Mouse (Mus musculus): Measurements from ENCODE around the gene Prr36. TPM values are rescaled to one million over a fixed set of nuclear protein-coding genes. Genes with fewer than 3 reads are reported as not detected.

Gene Prr36
- polyA plus RNA-seq, 2 experiments, result 0.17 to 0.22 TPM

DNA sequence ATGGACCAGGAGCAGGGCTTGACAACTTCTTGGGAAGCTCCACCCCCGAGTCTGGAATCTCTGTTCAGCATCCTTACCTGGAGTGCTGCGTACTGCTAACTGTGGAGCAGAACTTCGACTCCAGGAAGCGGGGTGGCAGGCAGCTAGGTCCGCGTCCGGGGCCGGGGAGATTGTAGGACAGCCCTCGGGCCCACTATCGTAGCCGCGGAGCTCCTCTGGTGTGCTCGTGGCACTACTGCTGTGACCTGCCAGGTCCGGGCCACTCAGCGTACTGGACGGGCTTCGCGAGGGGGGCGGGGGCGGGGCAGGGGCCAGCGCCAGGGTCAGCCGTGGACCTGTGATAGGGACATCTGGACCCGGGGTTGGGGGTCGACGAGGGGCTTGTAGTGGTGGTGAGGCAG, 4.5 kb downstream of the Prr36 start:
- no peak for DNase-seq (ENCODE audit: low read depth in 3 of 3, low spot score in 3 of 3)
- Histone ChIP-seq H3K9me3 (ENCODE audit: control insufficient read depth, low read length) (no peaks in the 10 kb centered on the region), H3K27ac (no peak overlapping the region), H3K4me1 (replicated peaks; ENCODE audit: control insufficient read depth in 2 of 2, insufficient read depth in 2 of 2, low read length in 1 of 2) (peaks cover 0 to 10% of the 10 kb centered on the region in 2 experiments; a peak in 2 of 4 replicates), H3K4me3 (ENCODE audit: insufficient read depth in 1 of 2, low read depth in 2 of 2, low read length in 2 of 2) (peak overlapping the region; percentile 15 to 42; a peak in 3 of 4 replicates), H3K27me3 (ENCODE audit: control insufficient read depth, insufficient read depth, low read length) (peaks cover 44% of the 10 kb centered on the region), H3K4me2 (ENCODE audit: low read depth) (peak overlapping the region; percentile 65), H3K9ac (replicated peaks) (no peak overlapping the region), H3K36me3 (replicated peaks; ENCODE audit: control insufficient read depth, insufficient read depth, low read depth) (no peaks in the 10 kb centered on the region)
- peak; percentile 21; the same call in 1 of the 2 replicates for ATAC-seq (ENCODE audit: insufficient read depth)
- TF ChIP-seq EP300 (IDR thresholded peaks at IDR 0.05; ENCODE audit: low read depth), result no peak
- no peak for TF ChIP-seq CTCF (IDR thresholded peaks at IDR 0.05; ENCODE audit: low read depth)
- WGBS (ENCODE audit: insufficient replicate concordance), result 1% methylated on average over 25 of the region's 25 CpGs

DNA sequence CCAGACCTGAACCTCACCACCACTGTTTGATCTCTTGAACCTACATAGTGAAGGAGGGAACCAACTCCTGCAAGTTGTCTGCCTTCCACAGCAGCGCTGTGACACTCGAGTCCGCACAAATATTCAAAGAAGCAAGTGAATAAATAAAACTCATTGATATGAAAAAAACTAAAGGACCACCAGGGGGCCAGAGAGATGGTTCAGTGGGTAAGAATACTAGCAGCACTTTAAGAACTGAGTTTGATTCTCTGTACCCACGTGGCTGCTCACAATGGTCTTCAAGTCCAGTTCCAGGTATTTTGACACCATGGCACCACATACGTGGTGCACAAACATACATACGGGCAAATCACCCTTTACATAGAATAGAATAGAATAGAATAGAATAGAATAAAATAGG, 6.2 kb downstream of the Prr36 start:
- no peak for DNase-seq (ENCODE audit: low read depth in 3 of 3, low spot score in 3 of 3)
- H3K27me3 ChIP-seq (ENCODE audit: control insufficient read depth, insufficient read depth, low read length), result peaks cover 37% of the 10 kb centered on the region
- WGBS (ENCODE audit: insufficient replicate concordance), result 58% methylated on average over 6 of the region's 6 CpGs
- no peaks in the 10 kb centered on the region for H3K36me3 ChIP-seq (replicated peaks; ENCODE audit: control insufficient read depth, insufficient read depth, low read depth)
- H3K9ac ChIP-seq (replicated peaks), result no peak overlapping the region
- no peak overlapping the region for H3K4me2 ChIP-seq (ENCODE audit: low read depth)
- H3K9me3 ChIP-seq (ENCODE audit: control insufficient read depth, low read length), result no peaks in the 10 kb centered on the region
- H3K4me1 ChIP-seq (replicated peaks; ENCODE audit: control insufficient read depth in 2 of 2, insufficient read depth in 2 of 2, low read length in 1 of 2), result peaks cover 0 to 10% of the 10 kb centered on the region in 2 experiments; a peak in 3 of 4 replicates
- TF ChIP-seq CTCF (IDR thresholded peaks at IDR 0.05; ENCODE audit: low read depth) (no peak), EP300 (IDR thresholded peaks at IDR 0.05; ENCODE audit: low read depth) (no peak)
- no peak overlapping the region for H3K27ac ChIP-seq
- H3K4me3 ChIP-seq (ENCODE audit: insufficient read depth in 1 of 2, low read depth in 2 of 2, low read length in 2 of 2), result no peak overlapping the region
- no peak for ATAC-seq (ENCODE audit: insufficient read depth)

DNA sequence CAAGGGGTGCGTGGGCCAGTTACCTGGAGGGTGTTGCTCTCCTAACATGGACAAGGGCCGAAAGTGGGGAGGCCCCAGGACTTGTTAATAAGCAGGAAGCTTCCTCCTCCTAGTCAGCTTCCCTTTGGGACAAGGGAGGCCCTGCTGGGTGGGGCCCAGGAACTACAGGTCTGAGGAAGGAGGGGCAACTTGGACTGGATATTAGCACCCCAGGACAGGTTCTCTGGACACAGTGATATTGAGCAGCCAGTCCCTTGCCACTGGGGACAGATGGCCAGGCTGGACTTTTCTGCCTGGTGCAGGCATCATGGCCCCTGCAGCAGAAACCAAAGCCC, 10.3 kb downstream of the Prr36 start:
- DNase-seq (ENCODE audit: low read depth in 3 of 3, low spot score in 3 of 3), result no peak
- H3K4me1 ChIP-seq (replicated peaks; ENCODE audit: control insufficient read depth in 2 of 2, insufficient read depth in 2 of 2, low read length in 1 of 2), result no peaks in the 10 kb centered on the region; a peak in 1 of 4 replicates
- TF ChIP-seq EP300 (IDR thresholded peaks at IDR 0.05; ENCODE audit: low read depth), result no peak
- no peaks in the 10 kb centered on the region for H3K36me3 ChIP-seq (replicated peaks; ENCODE audit: control insufficient read depth, insufficient read depth, low read depth)
- peaks cover 26% of the 10 kb centered on the region for H3K27me3 ChIP-seq (ENCODE audit: control insufficient read depth, insufficient read depth, low read length)
- no peak overlapping the region for H3K4me2 ChIP-seq (ENCODE audit: low read depth)
- ATAC-seq (ENCODE audit: insufficient read depth), result no peak
- H3K27ac ChIP-seq, result no peak overlapping the region
- H3K9ac ChIP-seq (replicated peaks), result no peak overlapping the region
- 42% methylated on average over 2 of the region's 2 CpGs for WGBS (ENCODE audit: insufficient replicate concordance)
- no peak overlapping the region for H3K4me3 ChIP-seq (ENCODE audit: insufficient read depth in 1 of 2, low read depth in 2 of 2, low read length in 2 of 2)
- no peaks in the 10 kb centered on the region for H3K9me3 ChIP-seq (ENCODE audit: control insufficient read depth, low read length)

DNA sequence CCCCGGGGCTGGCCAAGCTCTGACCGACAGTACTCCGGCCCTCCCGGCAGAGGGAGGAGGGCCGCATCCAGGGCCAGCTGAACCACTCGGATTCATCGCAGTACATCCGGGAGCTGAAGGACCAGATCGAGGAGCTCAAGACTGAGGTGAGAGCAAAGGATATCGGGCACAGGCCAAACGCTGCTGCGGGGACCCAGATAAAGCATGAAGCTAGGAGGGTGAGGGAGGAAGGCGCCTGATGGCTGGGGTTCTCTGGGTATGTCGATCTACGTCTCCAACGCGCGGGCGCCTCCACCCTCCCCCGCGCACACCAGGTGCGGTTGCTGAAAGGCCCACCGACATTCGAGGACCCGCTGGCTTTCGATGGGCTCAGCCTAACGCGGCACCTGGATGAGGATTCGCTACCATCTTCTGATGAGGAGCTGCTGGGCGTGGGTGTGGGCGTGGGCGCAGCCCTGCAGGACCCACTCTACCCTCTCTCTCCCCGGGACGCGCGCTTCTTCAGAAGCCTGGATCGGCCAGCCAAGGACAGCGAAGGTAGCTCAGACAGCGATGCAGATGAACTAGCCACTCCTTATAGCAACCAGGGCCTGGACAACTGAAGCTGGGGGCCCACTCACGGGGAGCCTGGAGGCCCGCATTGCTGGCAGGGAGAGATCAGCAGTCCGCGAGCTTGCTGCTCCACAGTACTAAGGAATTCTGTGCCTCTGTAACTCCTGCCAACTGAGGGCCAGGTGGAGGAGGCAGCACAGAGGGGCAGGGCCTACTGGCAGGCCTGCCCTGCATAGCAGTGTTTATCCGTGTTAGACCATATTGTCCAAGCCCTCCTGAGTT, 10.9 kb downstream of the Prr36 start:
- Histone ChIP-seq H3K27ac (no peak overlapping the region), H3K36me3 (replicated peaks; ENCODE audit: control insufficient read depth, insufficient read depth, low read depth) (no peaks in the 10 kb centered on the region), H3K4me3 (ENCODE audit: insufficient read depth in 1 of 2, low read depth in 2 of 2, low read length in 2 of 2) (no peak overlapping the region), H3K9me3 (ENCODE audit: control insufficient read depth, low read length) (no peaks in the 10 kb centered on the region), H3K9ac (replicated peaks) (no peak overlapping the region), H3K27me3 (ENCODE audit: control insufficient read depth, insufficient read depth, low read length) (peaks cover 26% of the 10 kb centered on the region), H3K4me1 (replicated peaks; ENCODE audit: control insufficient read depth in 2 of 2, insufficient read depth in 2 of 2, low read length in 1 of 2) (no peaks in the 10 kb centered on the region; a peak in 1 of 4 replicates), H3K4me2 (ENCODE audit: low read depth) (peak overlapping the region; percentile 26)
- WGBS (ENCODE audit: insufficient replicate concordance), result 10% methylated on average over 44 of the region's 44 CpGs
- no peak for TF ChIP-seq CTCF (IDR thresholded peaks at IDR 0.05; ENCODE audit: low read depth)
- peak; percentile 26; the same call in 1 of the 2 replicates for TF ChIP-seq EP300 (IDR thresholded peaks at IDR 0.05; ENCODE audit: low read depth)
- DNase-seq (ENCODE audit: low read depth in 3 of 3, low spot score in 3 of 3) (no peak), ATAC-seq (ENCODE audit: insufficient read depth) (peak; percentile 72)

DNA sequence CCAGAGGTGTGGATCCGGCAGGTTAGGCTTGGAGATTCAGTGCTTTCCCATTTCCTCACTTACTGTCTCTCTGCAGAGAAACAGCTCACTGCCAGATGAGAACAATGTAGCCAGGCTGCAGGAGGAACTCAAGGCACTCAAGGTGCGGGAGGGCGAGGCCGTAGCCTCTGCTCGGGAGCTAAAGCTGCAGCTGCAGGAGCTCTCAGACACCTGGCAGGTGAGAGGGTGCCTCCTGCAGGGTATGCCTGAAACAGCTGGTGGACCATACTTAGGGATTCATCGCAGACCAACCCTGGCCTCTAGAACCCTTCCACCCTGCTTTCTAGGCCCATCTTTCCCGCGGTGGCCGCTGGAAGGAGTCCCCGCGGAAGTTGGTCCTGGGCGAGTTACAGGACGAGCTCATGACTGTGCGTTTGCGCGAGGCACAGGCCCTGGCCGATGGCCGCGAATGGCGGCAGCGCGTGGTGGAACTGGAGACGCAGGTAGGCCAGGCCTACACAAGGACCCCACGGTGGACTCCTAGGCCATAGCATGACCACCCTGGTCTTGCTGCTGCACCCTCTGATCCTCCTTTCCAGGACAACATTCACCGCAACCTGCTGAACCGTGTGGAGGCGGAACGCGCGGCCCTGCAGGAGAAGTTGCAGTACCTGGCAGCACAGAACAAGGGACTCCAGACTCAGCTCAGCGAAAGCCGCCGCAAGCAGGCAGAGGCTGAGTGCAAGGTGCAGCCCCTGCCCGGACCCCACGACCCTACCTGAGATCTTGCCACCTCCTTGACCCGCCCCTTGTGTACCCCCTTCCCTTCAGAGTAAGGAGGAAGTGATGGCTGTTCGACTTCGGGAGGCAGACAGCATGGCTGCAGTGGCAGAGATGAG, 11.8 kb downstream of the Prr36 start:
- WGBS (ENCODE audit: insufficient replicate concordance), result 21% methylated on average over 38 of the region's 38 CpGs
- no peaks in the 10 kb centered on the region for H3K36me3 ChIP-seq (replicated peaks; ENCODE audit: control insufficient read depth, insufficient read depth, low read depth)
- no peaks in the 10 kb centered on the region for H3K9me3 ChIP-seq (ENCODE audit: control insufficient read depth, low read length)
- ATAC-seq (ENCODE audit: insufficient read depth) (0 out of 2 replicates have a peak, but pooled peaks have one; percentile 2), DNase-seq (ENCODE audit: low read depth in 3 of 3, low spot score in 3 of 3) (no peak)
- H3K4me1 ChIP-seq (replicated peaks; ENCODE audit: control insufficient read depth in 2 of 2, insufficient read depth in 2 of 2, low read length in 1 of 2), result no peaks in the 10 kb centered on the region; a peak in 1 of 4 replicates
- H3K27me3 ChIP-seq (ENCODE audit: control insufficient read depth, insufficient read depth, low read length), result peaks cover 26% of the 10 kb centered on the region
- H3K4me3 ChIP-seq (ENCODE audit: insufficient read depth in 1 of 2, low read depth in 2 of 2, low read length in 2 of 2), result no peak overlapping the region
- H3K9ac ChIP-seq (replicated peaks), result no peak overlapping the region
- TF ChIP-seq CTCF (IDR thresholded peaks at IDR 0.05; ENCODE audit: low read depth), result peak; percentile 33; the same call in 1 of the 2 replicates
- no peak for TF ChIP-seq EP300 (IDR thresholded peaks at IDR 0.05; ENCODE audit: low read depth)
- H3K27ac ChIP-seq, result no peak overlapping the region
- H3K4me2 ChIP-seq (ENCODE audit: low read depth), result peak overlapping the region; percentile 26

Data from liver, embryonic 14.5 days (tissue).